Mouse (Mus musculus): ENCODE data around the gene Hnrnpd.

DNA sequence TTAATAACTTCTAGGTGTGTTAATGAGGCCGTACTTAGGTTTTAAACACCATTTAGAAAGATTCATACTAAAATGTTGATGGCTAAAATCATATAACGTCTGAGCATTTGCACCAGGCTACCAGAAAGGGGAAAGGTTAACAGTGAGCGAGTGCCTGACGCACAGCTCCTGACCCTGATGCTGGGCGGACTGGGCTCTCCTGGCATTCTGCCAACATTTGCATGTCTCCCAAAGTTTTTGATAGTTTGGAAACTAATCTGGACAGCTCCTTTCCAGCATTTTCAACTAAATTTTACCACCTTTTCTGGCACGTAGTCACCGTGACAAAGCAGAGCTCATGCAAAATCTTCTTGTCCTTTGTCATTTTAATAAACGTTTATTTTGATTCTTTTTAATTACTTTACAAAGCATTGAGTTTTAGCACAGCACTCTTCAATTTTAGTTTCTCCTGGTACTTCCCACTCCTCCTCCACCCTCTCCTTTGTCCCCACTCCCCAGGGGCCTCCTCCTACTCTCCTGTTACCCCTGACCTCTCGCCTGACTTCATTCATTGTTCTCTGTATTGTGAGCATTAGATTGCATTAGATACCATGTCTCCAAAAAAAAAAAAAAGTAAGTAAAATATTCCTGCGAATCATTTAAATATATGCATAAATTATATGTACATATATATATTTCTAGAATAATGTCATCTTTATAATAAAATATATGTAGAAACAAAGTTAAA is 36.8 kb downstream of the Hnrnpd start:
- TF ChIP-seq CTCF (IDR thresholded peaks at IDR 0.05; ENCODE audit: low read depth, low read length), result no peak
- no peak for TF ChIP-seq TAL1 (conservative IDR thresholded peaks at IDR 0.05; ENCODE audit: low read depth, low read length)
- no peak for TF ChIP-seq GATA1 (IDR thresholded peaks at IDR 0.05; ENCODE audit: borderline replicate concordance, low read length)
- no peak for TF ChIP-seq POLR2AphosphoS5 (IDR thresholded peaks at IDR 0.05; ENCODE audit: insufficient replicate concordance, low read depth, low read length)
- no peak for TF ChIP-seq GATA2 (IDR thresholded peaks at IDR 0.05; ENCODE audit: borderline replicate concordance, low read depth, low read length)

Measured in G1E (cell line).